Mouse (Mus musculus) lung, postnatal 4 days (tissue): Measurements from ENCODE around the gene Nek5.

Source experiments
- DNase-seq, 2 experiments: peaks; one replicate each; pipeline ENCODE4 v3.0.0; 2021

Nek5 gene

GRCm38 (mm10) chr8:22079313-22080007 is 45.4 kb downstream of the Nek5 start:
- DNase-seq: no peak

DNA sequence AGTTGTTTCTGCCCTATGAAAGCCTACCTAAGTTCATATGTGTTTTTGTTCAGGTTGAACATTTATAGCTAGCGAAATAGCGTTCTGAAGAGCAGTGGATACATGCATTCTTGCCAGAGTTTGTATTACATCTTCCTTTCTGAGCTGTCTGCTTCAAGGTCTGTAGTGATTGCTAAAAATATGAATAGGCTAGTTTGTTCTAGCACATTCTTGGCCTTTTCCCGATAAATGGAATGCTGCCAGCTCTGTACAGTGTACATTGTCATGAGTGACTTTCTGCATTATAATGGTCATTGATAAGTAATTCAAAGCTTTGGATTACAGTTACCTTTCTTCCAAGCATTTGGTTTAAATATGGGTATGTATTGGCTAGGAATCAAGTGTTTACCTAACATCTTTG is 63.7 kb downstream of the Nek5 start:
- no peak for DNase-seq

GRCm38 (mm10) chr8:22060446-22060889 is 64.4 kb downstream of the Nek5 start, which contains the start of gene Alg11:
Gene Alg11 (plus strand): TSS chr8:22060721.
- DNase-seq: peak; percentile 96 to 99

DNA sequence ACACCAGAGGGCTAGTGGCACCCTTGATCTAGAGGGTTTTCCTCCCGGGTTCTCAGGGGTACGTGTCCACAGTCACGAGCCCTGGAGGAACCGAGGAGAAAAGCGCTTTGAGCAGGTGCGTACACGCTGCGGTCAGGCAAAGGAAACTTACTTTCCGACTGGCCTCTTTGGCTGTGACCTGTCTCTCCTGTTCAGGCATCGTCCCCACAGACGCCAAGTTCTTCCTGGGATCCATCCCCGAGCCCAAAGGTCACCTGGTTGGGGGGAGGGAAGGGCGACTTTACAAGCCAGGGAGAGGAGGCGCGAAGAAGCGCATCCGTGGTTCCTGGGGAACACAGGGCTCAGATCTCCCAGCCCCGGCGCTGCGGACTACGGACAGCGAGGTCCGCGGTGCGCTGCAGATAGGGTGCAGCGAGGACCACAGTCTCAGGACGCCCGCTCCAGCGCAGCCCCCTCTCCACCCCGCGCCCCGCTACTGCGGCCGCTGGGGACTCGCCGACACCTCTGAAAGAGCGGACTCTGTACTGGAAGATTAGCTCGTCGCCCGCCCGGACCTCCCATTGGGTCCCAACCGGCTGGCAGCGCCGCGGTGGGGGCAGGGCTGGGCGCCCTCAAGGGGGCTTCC is 64.9 kb downstream of the Nek5 start, which contains the start of gene Atp7b:
Gene Atp7b, minus strand, starts transcription at position 485 of the 625 bp plus-strand sequence.
- DNase-seq: peak in 1 of 2 experiments; percentile 25

DNA sequence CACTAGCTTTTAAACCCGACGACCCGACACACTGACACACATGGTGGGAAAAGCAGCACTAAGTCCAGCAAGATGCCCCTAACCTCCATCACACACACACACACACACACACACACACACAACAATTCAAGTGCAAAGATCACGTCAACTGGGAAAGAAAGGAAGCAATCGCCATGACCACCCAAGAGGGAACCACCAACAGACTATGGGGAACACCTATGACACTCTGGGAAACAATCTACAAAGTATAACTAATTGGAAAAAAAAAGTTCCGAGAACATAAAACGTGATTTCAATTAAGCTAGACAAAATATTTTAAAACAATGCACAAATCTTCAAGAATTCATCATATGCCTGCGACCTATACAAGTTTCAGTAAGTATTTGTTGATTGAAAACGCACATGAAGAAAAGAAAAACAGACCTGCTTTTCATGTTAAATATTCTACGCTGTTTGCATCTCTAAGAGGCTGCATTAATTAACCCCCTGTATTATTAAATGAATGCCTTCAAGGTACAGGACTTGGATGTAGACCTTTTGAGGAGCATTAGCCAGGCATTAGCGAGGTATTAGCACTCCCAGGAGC is 65.6 kb downstream of the Nek5 start:
- DNase-seq: no peak

GRCm38 (mm10) chr8:22058368-22058767 is 66.5 kb downstream of the Nek5 start:
- no peak for DNase-seq

- DNase-seq: no peak
These were observed 68.0 kb downstream of the Nek5 start for GRCm38 (mm10) chr8:22056850-22057249.

GRCm38 (mm10) chr8:22055492-22055877 is 69.4 kb downstream of the Nek5 start:
- DNase-seq: no peak

DNA sequence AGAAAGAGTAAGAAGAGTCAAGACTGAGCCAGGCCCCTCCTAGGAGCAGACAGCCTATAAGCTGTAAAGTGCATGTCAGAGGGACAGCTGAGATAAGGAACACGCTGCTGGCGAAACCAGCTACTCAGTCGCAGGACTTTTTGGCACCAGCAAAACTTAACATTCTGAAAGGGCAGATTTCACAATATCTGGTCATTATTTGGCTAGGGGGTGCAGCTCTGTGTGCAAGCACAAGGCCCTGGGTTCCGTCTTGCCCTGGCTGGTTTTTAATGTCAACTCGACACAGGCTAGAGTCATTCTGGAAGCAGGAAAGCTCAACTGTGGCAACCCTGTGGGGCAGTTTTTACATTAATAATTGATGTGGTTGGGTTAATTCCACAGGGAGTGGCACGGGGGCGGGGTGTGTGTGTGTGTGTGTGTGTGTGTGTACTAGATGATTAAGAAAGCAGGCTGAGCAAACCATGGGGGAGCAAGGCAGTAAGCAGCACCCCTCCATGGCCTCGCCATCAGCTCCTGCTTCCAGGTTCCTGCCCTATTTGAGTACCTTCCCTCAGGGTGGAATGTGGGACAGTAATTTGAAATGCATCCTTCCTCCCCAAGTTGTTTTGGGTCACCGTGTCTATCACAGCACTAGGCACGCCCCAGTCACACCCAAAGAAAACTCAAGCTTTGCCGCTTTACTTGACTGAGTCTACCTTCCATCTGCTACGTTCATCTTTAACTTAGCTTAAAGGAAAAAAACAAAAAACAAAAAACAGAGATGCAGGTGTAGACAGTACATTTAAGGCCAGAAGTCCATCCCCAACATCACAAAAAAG is 70.0 kb downstream of the Nek5 start:
- DNase-seq: peak; percentile 8 to 34

- peak; percentile 35 to 70 for DNase-seq
These were observed 77.0 kb downstream of the Nek5 start for GRCm38 (mm10) chr8:22047699-22048464.

- no peak for DNase-seq
These were observed 81.1 kb downstream of the Nek5 start for GRCm38 (mm10) chr8:22043706-22044105.

- DNase-seq: no peak
These were observed 82.3 kb downstream of the Nek5 start for GRCm38 (mm10) chr8:22042515-22042914.

GRCm38 (mm10) chr8:22040153-22040509 is 84.7 kb downstream of the Nek5 start:
- no peak for DNase-seq

- peak; percentile 48 to 71 for DNase-seq
These were observed 85.2 kb downstream of the Nek5 start for GRCm38 (mm10) chr8:22039468-22040152.

DNA sequence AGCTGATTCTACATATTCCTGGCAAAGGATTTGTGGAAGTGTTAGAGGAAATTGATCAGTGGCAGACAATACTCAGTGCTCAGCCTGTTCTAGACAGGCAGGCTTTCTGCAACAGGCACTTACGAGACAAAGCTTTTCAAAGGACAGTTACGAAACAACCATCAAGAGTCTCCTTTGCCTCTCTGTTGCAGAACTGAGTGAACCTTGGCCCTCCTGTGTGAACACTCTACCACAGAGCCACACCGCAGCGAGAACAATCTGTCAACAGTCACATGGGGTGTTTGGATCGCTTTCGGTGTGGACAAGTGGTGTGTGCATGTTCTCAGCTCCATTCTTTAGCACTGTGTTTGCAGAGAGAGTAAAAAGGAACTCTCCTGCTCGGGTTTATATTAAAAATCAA is 87.8 kb downstream of the Nek5 start:
- DNase-seq: peak; percentile 39 to 65

GRCm38 (mm10) chr8:22036137-22036536 is 88.7 kb downstream of the Nek5 start:
- DNase-seq: no peak

- DNase-seq: no peak
These were observed 93.9 kb downstream of the Nek5 start for GRCm38 (mm10) chr8:22030990-22031389.

DNA sequence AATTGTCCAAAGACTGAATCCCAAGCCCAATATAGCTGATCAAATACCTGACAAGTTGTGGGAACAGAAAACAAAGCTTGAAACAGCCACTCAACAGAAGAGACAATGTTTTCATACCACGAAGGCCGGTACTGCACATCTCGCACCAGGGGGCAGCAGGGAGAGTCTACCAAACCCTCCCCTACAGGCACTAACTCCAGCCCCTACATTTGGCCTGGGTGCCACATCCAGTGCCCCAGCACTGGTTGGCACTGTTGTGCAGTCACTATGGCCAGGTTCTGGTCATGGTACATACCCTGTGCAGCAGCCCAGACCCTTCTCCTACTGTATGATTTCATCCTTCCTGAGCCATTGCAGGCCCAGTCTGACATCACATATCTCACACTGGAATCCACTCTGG is 95.9 kb downstream of the Nek5 start:
- no peak for DNase-seq

- peak in 1 of 2 experiments; percentile 39 for DNase-seq
These were observed 99.6 kb downstream of the Nek5 start for GRCm38 (mm10) chr8:22025241-22025640.
